Mouse (Mus musculus): ENCODE measurements around the gene Prkn. TPM values are rescaled to one million over a fixed set of nuclear protein-coding genes. Genes with fewer than 3 reads are reported as not detected.

Gene Prkn
- polyA plus RNA-seq, 1 experiment from 2014 or later: 3.9 TPM

- ATAC-seq: no peak
- Histone ChIP-seq H3K9ac (replicated peaks; ENCODE audit: low read depth, low read length) (no peak overlapping the region), H3K9me3 (ENCODE audit: control insufficient read depth, low read length) (no peaks in the 10 kb centered on the region), H3K4me3 (replicated peaks; ENCODE audit: low read length) (no peak overlapping the region), H3K4me1 (replicated peaks; ENCODE audit: control insufficient read depth, insufficient read depth, low read length) (0 out of 2 replicates have a peak, but pooled peaks cover 2% of the 10 kb centered on the region), H3K36me3 (ENCODE audit: control insufficient read depth, insufficient read depth) (no peaks in the 10 kb centered on the region), H3K27me3 (replicated peaks; ENCODE audit: control insufficient read depth, insufficient read depth, low read length) (no peaks in the 10 kb centered on the region), H3K27ac (ENCODE audit: low read length) (no peak overlapping the region), H3K4me2 (ENCODE audit: low read length) (no peak overlapping the region)
- WGBS: 87% methylated on average over 4 of the region's 4 CpGs
These were observed 513.4 kb downstream of the Prkn start for GRCm38 (mm10) chr17:11353553-11353945.

GRCm38 (mm10) chr17:11354348-11354747 is 514.2 kb downstream of the Prkn start:
- Histone ChIP-seq H3K4me1 (replicated peaks; ENCODE audit: control insufficient read depth, insufficient read depth, low read length) (0 out of 2 replicates have a peak, but pooled peaks cover 2% of the 10 kb centered on the region), H3K27ac (ENCODE audit: low read length) (no peak overlapping the region), H3K4me2 (ENCODE audit: low read length) (no peak overlapping the region), H3K9me3 (ENCODE audit: control insufficient read depth, low read length) (no peaks in the 10 kb centered on the region), H3K27me3 (replicated peaks; ENCODE audit: control insufficient read depth, insufficient read depth, low read length) (no peaks in the 10 kb centered on the region), H3K4me3 (replicated peaks; ENCODE audit: low read length) (no peak overlapping the region), H3K36me3 (ENCODE audit: control insufficient read depth, insufficient read depth) (no peaks in the 10 kb centered on the region), H3K9ac (replicated peaks; ENCODE audit: low read depth, low read length) (no peak overlapping the region)
- ATAC-seq: peak; percentile 57
- WGBS: 61% methylated on average over 7 of the region's 7 CpGs

GRCm38 (mm10) chr17:11375461-11375860 is 535.3 kb downstream of the Prkn start:
- Histone ChIP-seq H3K27me3 (replicated peaks; ENCODE audit: control insufficient read depth, insufficient read depth, low read length) (no peaks in the 10 kb centered on the region), H3K4me3 (replicated peaks; ENCODE audit: low read length) (no peak overlapping the region), H3K9ac (replicated peaks; ENCODE audit: low read depth, low read length) (no peak overlapping the region), H3K27ac (ENCODE audit: low read length) (no peak overlapping the region), H3K4me2 (ENCODE audit: low read length) (no peak overlapping the region), H3K9me3 (ENCODE audit: control insufficient read depth, low read length) (no peaks in the 10 kb centered on the region), H3K4me1 (replicated peaks; ENCODE audit: control insufficient read depth, insufficient read depth, low read length) (no peaks in the 10 kb centered on the region), H3K36me3 (ENCODE audit: control insufficient read depth, insufficient read depth) (no peaks in the 10 kb centered on the region)
- no peak for ATAC-seq
- 96% methylated on average over 2 of the region's 2 CpGs for WGBS

GRCm38 (mm10) chr17:11383364-11383962 is 543.3 kb downstream of the Prkn start:
- H3K9ac ChIP-seq (replicated peaks; ENCODE audit: low read depth, low read length): no peak overlapping the region
- no peak overlapping the region for H3K27ac ChIP-seq (ENCODE audit: low read length)
- no peak for ATAC-seq
- no peaks in the 10 kb centered on the region for H3K36me3 ChIP-seq (ENCODE audit: control insufficient read depth, insufficient read depth)
- H3K4me3 ChIP-seq (replicated peaks; ENCODE audit: low read length): no peak overlapping the region
- no peaks in the 10 kb centered on the region for H3K27me3 ChIP-seq (replicated peaks; ENCODE audit: control insufficient read depth, insufficient read depth, low read length)
- no peak overlapping the region for H3K4me2 ChIP-seq (ENCODE audit: low read length)
- 87% methylated on average over 8 of the region's 8 CpGs for WGBS
- no peaks in the 10 kb centered on the region for H3K9me3 ChIP-seq (ENCODE audit: control insufficient read depth, low read length)
- H3K4me1 ChIP-seq (replicated peaks; ENCODE audit: control insufficient read depth, insufficient read depth, low read length): no peaks in the 10 kb centered on the region

GRCm38 (mm10) chr17:11385246-11385645 is 545.1 kb downstream of the Prkn start:
- Histone ChIP-seq H3K27me3 (replicated peaks; ENCODE audit: control insufficient read depth, insufficient read depth, low read length) (no peaks in the 10 kb centered on the region), H3K4me2 (ENCODE audit: low read length) (no peak overlapping the region), H3K9me3 (ENCODE audit: control insufficient read depth, low read length) (no peaks in the 10 kb centered on the region), H3K36me3 (ENCODE audit: control insufficient read depth, insufficient read depth) (no peaks in the 10 kb centered on the region), H3K9ac (replicated peaks; ENCODE audit: low read depth, low read length) (no peak overlapping the region), H3K27ac (ENCODE audit: low read length) (no peak overlapping the region), H3K4me3 (replicated peaks; ENCODE audit: low read length) (no peak overlapping the region), H3K4me1 (replicated peaks; ENCODE audit: control insufficient read depth, insufficient read depth, low read length) (no peaks in the 10 kb centered on the region)
- WGBS: 86% methylated on average over 4 of the region's 4 CpGs
- no peak for ATAC-seq

- Histone ChIP-seq H3K27ac (ENCODE audit: low read length) (no peak overlapping the region), H3K27me3 (replicated peaks; ENCODE audit: control insufficient read depth, insufficient read depth, low read length) (no peaks in the 10 kb centered on the region), H3K36me3 (ENCODE audit: control insufficient read depth, insufficient read depth) (no peaks in the 10 kb centered on the region), H3K9me3 (ENCODE audit: control insufficient read depth, low read length) (no peaks in the 10 kb centered on the region), H3K4me2 (ENCODE audit: low read length) (no peak overlapping the region), H3K4me3 (replicated peaks; ENCODE audit: low read length) (no peak overlapping the region), H3K4me1 (replicated peaks; ENCODE audit: control insufficient read depth, insufficient read depth, low read length) (no peaks in the 10 kb centered on the region), H3K9ac (replicated peaks; ENCODE audit: low read depth, low read length) (no peak overlapping the region)
- no peak for ATAC-seq
- 55% methylated on average over 11 of the region's 11 CpGs for WGBS
These were observed 552.6 kb downstream of the Prkn start for GRCm38 (mm10) chr17:11392622-11393294.

GRCm38 (mm10) chr17:11394607-11395006 is 554.4 kb downstream of the Prkn start:
- H3K4me3 ChIP-seq (replicated peaks; ENCODE audit: low read length): no peak overlapping the region
- no peaks in the 10 kb centered on the region for H3K36me3 ChIP-seq (ENCODE audit: control insufficient read depth, insufficient read depth)
- ATAC-seq: no peak
- no peak overlapping the region for H3K27ac ChIP-seq (ENCODE audit: low read length)
- no peak overlapping the region for H3K4me2 ChIP-seq (ENCODE audit: low read length)
- WGBS: 87% methylated on average over 6 of the region's 6 CpGs
- H3K9me3 ChIP-seq (ENCODE audit: control insufficient read depth, low read length): no peaks in the 10 kb centered on the region
- H3K4me1 ChIP-seq (replicated peaks; ENCODE audit: control insufficient read depth, insufficient read depth, low read length): no peaks in the 10 kb centered on the region
- H3K27me3 ChIP-seq (replicated peaks; ENCODE audit: control insufficient read depth, insufficient read depth, low read length): no peaks in the 10 kb centered on the region
- no peak overlapping the region for H3K9ac ChIP-seq (replicated peaks; ENCODE audit: low read depth, low read length)

- no peaks in the 10 kb centered on the region for H3K36me3 ChIP-seq (ENCODE audit: control insufficient read depth, insufficient read depth)
- H3K27me3 ChIP-seq (replicated peaks; ENCODE audit: control insufficient read depth, insufficient read depth, low read length): no peaks in the 10 kb centered on the region
- H3K4me1 ChIP-seq (replicated peaks; ENCODE audit: control insufficient read depth, insufficient read depth, low read length): peaks cover 2% of the 10 kb centered on the region; the same call in 1 of the 2 replicates
- no peak overlapping the region for H3K9ac ChIP-seq (replicated peaks; ENCODE audit: low read depth, low read length)
- no peak overlapping the region for H3K27ac ChIP-seq (ENCODE audit: low read length)
- H3K9me3 ChIP-seq (ENCODE audit: control insufficient read depth, low read length): no peaks in the 10 kb centered on the region
- H3K4me2 ChIP-seq (ENCODE audit: low read length): no peak overlapping the region
- no peak overlapping the region for H3K4me3 ChIP-seq (replicated peaks; ENCODE audit: low read length)
- no peak for ATAC-seq
- 88% methylated on average over 4 of the region's 4 CpGs for WGBS
These were observed 557.5 kb downstream of the Prkn start for GRCm38 (mm10) chr17:11397678-11398077.

- Histone ChIP-seq H3K36me3 (ENCODE audit: control insufficient read depth, insufficient read depth) (no peaks in the 10 kb centered on the region), H3K9ac (replicated peaks; ENCODE audit: low read depth, low read length) (no peak overlapping the region), H3K4me1 (replicated peaks; ENCODE audit: control insufficient read depth, insufficient read depth, low read length) (peaks cover 2% of the 10 kb centered on the region; the same call in 1 of the 2 replicates), H3K27ac (ENCODE audit: low read length) (no peak overlapping the region), H3K9me3 (ENCODE audit: control insufficient read depth, low read length) (no peaks in the 10 kb centered on the region), H3K4me3 (replicated peaks; ENCODE audit: low read length) (no peak overlapping the region), H3K4me2 (ENCODE audit: low read length) (no peak overlapping the region), H3K27me3 (replicated peaks; ENCODE audit: control insufficient read depth, insufficient read depth, low read length) (no peaks in the 10 kb centered on the region)
- 87% methylated on average over 2 of the region's 2 CpGs for WGBS
- ATAC-seq: no peak
These were observed 562.2 kb downstream of the Prkn start for GRCm38 (mm10) chr17:11402225-11402875.

Measured in forebrain, embryonic 16.5 days (tissue).